Mouse (Mus musculus) urinary bladder, postnatal 14 days (tissue): ENCODE results near the gene Flt1.
A peak's percentile ranks its signal among the peaks of the same experiment; 100 is the strongest.
"Not testable (repeated sequence)": the region's sequence is repeated elsewhere in the genome, so short reads cannot be mapped to it uniquely, and the experiment has no call there.

Experiments used
- DNase-seq: peaks from one replicate; pipeline ENCODE4 v3.0.0; 2021; ENCODE audit warnings: low spot score

Gene Flt1

GRCm38 (mm10) chr5:147614659-147615058 lies 111.2 kb downstream of the Flt1 start:
- no peak for DNase-seq

- not testable (repeated sequence) for DNase-seq
Measured at GRCm38 (mm10) chr5:147611348-147611747, 114.5 kb downstream of the Flt1 start.

GRCm38 (mm10) chr5:147607256-147607975 lies 118.4 kb downstream of the Flt1 start:
- DNase-seq = no peak

GRCm38 (mm10) chr5:147606751-147607150 lies 119.1 kb downstream of the Flt1 start:
- DNase-seq = no peak

GRCm38 (mm10) chr5:147601460-147602360 lies 124.1 kb downstream of the Flt1 start:
- DNase-seq = no peak

GRCm38 (mm10) chr5:147597825-147598224 lies 128.0 kb downstream of the Flt1 start:
- no peak for DNase-seq

- peak; percentile 29 for DNase-seq
Measured at GRCm38 (mm10) chr5:147589814-147590213, 136.0 kb downstream of the Flt1 start.

- no peak for DNase-seq
Measured at GRCm38 (mm10) chr5:147585070-147585469, 140.7 kb downstream of the Flt1 start.

GRCm38 (mm10) chr5:147584648-147585047 lies 141.2 kb downstream of the Flt1 start:
- no peak for DNase-seq

GRCm38 (mm10) chr5:147583702-147584298 lies 142.0 kb downstream of the Flt1 start:
- peak; percentile 82 for DNase-seq

GRCm38 (mm10) chr5:147580181-147580580 lies 145.6 kb downstream of the Flt1 start:
- no peak for DNase-seq

GRCm38 (mm10) chr5:147579691-147580090 lies 146.1 kb downstream of the Flt1 start:
- no peak for DNase-seq

- DNase-seq = no peak
Measured at GRCm38 (mm10) chr5:147579148-147579547, 146.7 kb downstream of the Flt1 start.

- no peak for DNase-seq
Measured at GRCm38 (mm10) chr5:147577003-147577402, 148.8 kb downstream of the Flt1 start.

- DNase-seq = no peak
Measured at GRCm38 (mm10) chr5:147574517-147574916, 151.3 kb downstream of the Flt1 start.

- no peak for DNase-seq
Measured at GRCm38 (mm10) chr5:147573555-147573954, 152.3 kb downstream of the Flt1 start.

GRCm38 (mm10) chr5:147572695-147573094 lies 153.1 kb downstream of the Flt1 start:
- DNase-seq = no peak

GRCm38 (mm10) chr5:147566335-147566734 lies 159.5 kb downstream of the Flt1 start:
- no peak for DNase-seq

GRCm38 (mm10) chr5:147565444-147565843 lies 160.4 kb downstream of the Flt1 start:
- no peak for DNase-seq

GRCm38 (mm10) chr5:147564140-147564590 lies 161.6 kb downstream of the Flt1 start:
- DNase-seq = no peak

- DNase-seq = no peak
Measured at GRCm38 (mm10) chr5:147563511-147564139, 162.2 kb downstream of the Flt1 start.

- peak; percentile 39 for DNase-seq
Measured at GRCm38 (mm10) chr5:147557641-147558040, 168.2 kb downstream of the Flt1 start.
